Mouse (Mus musculus): ENCODE data around the gene Gm7356. TPM values are rescaled to one million over a fixed set of nuclear protein-coding genes. Genes with fewer than 3 reads are reported as not detected.
"Not testable (repeated sequence)": the region's sequence is repeated elsewhere in the genome, so short reads cannot be mapped to it uniquely, and the experiment has no call there.

Gene Gm7356
- polyA plus RNA-seq (2015; fragmentation: Nextera tagmentation; extraction: Ambion mirVana) = not detected in 2 replicates

DNA sequence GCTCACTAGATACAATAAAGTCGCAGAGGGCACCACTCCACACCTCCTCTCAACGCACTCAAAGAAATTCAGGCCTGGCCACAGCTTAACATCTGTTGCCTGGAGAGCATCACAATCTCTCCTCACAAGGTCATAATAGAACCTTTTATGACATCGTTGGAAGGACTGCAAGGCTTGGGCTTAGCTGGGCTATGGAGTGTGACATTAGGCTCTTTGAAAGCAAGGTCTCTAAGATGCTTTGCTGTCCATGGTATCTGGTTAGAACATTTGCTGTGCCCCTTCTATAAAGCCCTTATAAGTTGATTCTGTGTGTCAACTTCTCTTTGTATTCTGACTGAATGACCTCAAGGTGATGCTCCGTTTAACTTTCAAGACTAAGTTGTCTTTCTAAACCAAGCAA lies at the start of gene Gm7356:
Gene Gm7356, minus strand, starts transcription at position 101 of the 400 bp plus-strand sequence.
- not testable (repeated sequence) for H3K9me3 ChIP-seq (replicated peaks); H3K4me2 ChIP-seq; H3K4me3 ChIP-seq (replicated peaks); H3K9ac ChIP-seq; H3K27me3 ChIP-seq; H3K4me1 ChIP-seq; H3K36me3 ChIP-seq; H3K27ac ChIP-seq; ATAC-seq (replicated peaks; ENCODE audit: low FRiP score)
- 74% methylated on average over 4 of the region's 4 CpGs for WGBS

DNA sequence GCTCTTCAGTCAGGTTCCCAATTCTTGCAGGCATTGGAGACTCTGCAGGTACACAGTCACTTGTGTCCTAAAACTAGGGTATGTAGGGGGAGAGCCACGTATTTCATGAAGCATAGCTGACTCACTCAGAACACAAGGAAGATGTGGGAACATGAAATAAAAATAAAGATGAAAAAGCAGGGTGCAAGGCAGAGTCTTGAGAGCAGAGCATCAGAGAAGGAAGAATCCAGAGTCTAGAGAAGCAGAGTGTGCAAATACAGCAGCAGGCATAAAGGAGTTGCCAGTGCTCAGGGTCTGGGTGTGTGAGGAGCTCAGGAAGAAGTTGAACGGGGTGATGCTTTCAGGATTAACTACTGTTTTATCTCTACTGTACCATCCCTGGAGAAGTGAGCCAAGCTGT lies 38.4 kb upstream of the Gm7356 start:
- WGBS = 77% methylated on average over 1 of the region's 2 CpGs

DNA sequence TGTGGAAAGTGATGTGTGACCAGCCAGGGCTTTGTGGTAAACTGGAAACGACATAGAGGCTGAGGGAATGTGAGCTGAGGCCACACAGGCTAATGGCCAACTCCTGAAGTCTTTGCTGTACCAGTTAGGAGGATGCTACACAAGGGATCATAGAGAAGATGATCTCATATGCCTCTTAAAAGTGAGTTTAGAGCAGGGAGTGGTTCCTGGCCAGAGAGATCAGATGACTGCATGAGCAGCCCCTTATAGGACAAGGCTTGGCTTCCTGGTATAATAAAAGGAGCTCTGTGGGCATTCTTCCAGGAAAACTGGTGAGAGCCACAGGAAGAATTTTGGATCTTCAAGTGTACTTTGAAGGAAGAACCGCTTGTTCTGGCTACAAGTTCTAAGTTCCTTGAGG lies 33.5 kb upstream of the Gm7356 start:
- not testable (repeated sequence) for H3K36me3 ChIP-seq; H3K9ac ChIP-seq; H3K4me3 ChIP-seq (replicated peaks); H3K4me2 ChIP-seq; ATAC-seq (replicated peaks; ENCODE audit: low FRiP score); H3K9me3 ChIP-seq (replicated peaks); H3K27ac ChIP-seq; H3K27me3 ChIP-seq; H3K4me1 ChIP-seq
- WGBS = 43% methylated on average over 1 of the region's 2 CpGs

More for the DNA sequence above, 38.4 kb upstream of the Gm7356 start:
- not testable (repeated sequence) for H3K9ac ChIP-seq; H3K36me3 ChIP-seq; H3K27ac ChIP-seq; H3K4me2 ChIP-seq; H3K9me3 ChIP-seq (replicated peaks); H3K4me3 ChIP-seq (replicated peaks); H3K27me3 ChIP-seq; H3K4me1 ChIP-seq; ATAC-seq (replicated peaks; ENCODE audit: low FRiP score)

DNA sequence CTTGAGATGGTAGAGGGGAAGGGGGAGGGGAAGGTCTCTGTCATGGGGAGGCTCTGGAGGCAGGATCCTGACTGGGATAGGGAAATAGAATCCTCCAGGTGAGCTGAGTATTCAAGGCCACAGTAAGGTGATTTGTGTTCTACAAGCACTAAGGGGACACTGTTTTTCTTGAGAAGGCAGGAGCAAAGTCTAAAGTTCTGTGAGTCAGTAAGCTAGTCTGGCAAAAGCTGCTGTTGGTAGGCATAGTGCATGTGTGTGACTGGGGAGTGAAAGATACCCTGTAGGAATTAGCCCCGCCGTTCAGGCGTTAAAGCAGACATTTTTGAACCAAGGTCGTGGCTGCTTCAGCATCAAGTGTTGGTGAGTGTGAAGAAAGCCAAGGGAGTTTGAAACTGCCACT lies 32.6 kb upstream of the Gm7356 start:
- not testable (repeated sequence) for H3K4me2 ChIP-seq; H3K9ac ChIP-seq; ATAC-seq (replicated peaks; ENCODE audit: low FRiP score); H3K4me3 ChIP-seq (replicated peaks); H3K36me3 ChIP-seq; H3K27ac ChIP-seq; H3K27me3 ChIP-seq; H3K9me3 ChIP-seq (replicated peaks); H3K4me1 ChIP-seq
- WGBS = 80% methylated on average over 4 of the region's 4 CpGs

DNA sequence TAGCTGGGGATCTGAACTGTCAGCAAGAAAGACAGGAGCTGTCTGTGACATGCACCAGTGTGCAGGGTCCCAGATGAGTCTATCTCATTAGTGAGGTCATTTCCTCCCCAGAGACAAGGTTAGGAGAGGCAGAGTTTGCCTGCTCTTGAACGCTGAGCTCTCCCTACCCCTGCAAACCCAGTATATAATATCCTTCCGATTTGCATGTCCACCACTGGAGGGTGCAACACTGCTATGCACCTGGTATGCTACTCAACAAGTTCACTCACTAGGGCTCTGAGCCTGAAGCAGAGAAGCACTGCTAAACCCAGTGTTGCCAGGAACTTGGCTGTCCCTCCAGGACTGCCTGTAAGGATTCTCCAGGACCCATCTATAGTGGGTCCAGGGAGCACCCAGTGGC lies 10.1 kb downstream of the Gm7356 start:
- H3K36me3 ChIP-seq; H3K9ac ChIP-seq; H3K9me3 ChIP-seq (replicated peaks); H3K4me2 ChIP-seq; H3K4me1 ChIP-seq; H3K4me3 ChIP-seq (replicated peaks); H3K27ac ChIP-seq; H3K27me3 ChIP-seq; ATAC-seq (replicated peaks; ENCODE audit: low FRiP score): not testable (repeated sequence)
- WGBS = 54% methylated on average over 2 of the region's 2 CpGs

DNA sequence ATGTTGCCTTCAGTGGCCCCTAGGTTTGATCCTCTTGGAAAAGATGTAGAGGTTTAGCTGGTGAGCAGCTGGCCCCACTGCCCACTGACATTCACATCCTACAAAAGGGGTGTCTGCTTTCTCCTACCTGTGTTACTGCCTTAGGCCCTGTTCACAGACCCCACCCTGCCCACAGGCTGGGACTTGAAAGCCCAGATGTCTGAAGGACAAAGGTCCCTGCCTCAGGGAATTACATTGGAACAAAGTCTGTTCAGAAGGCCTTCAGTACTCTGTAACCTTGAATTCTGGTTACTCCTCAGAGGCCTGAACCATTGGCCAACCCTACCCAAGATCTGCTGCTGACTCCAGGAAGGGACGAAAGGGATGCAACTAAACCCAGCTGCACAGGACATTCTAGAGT lies 15.8 kb downstream of the Gm7356 start:
- WGBS = 82% methylated on average over 1 of the region's 1 CpGs
- H3K4me3 ChIP-seq (replicated peaks) = no peak overlapping the region
- H3K27ac ChIP-seq = no peak overlapping the region
- H3K9me3 ChIP-seq (replicated peaks) = no peaks in the 10 kb centered on the region
- no peak overlapping the region for H3K4me2 ChIP-seq
- ATAC-seq (replicated peaks; ENCODE audit: low FRiP score) = no peak
- no peaks in the 10 kb centered on the region for H3K4me1 ChIP-seq
- H3K9ac ChIP-seq = no peak overlapping the region
- no peaks in the 10 kb centered on the region for H3K27me3 ChIP-seq
- H3K36me3 ChIP-seq = no peaks in the 10 kb centered on the region

DNA sequence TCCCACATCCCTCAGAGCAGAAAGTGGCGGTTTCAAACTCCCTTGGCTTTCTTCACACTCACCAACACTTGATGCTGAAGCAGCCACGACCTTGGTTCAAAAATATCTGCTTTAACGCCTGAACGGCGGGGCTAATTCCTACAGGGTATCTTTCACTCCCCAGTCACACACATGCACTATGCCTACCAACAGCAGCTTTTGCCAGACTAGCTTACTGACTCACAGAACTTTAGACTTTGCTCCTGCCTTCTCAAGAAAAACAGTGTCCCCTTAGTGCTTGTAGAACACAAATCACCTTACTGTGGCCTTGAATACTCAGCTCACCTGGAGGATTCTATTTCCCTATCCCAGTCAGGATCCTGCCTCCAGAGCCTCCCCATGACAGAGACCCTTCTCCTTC lies 32.7 kb downstream of the Gm7356 start:
- not testable (repeated sequence) for H3K4me1 ChIP-seq; H3K36me3 ChIP-seq; H3K27me3 ChIP-seq; H3K9me3 ChIP-seq (replicated peaks); H3K4me2 ChIP-seq; H3K4me3 ChIP-seq (replicated peaks); ATAC-seq (replicated peaks; ENCODE audit: low FRiP score); H3K9ac ChIP-seq; H3K27ac ChIP-seq
- WGBS = 85% methylated on average over 5 of the region's 5 CpGs

DNA sequence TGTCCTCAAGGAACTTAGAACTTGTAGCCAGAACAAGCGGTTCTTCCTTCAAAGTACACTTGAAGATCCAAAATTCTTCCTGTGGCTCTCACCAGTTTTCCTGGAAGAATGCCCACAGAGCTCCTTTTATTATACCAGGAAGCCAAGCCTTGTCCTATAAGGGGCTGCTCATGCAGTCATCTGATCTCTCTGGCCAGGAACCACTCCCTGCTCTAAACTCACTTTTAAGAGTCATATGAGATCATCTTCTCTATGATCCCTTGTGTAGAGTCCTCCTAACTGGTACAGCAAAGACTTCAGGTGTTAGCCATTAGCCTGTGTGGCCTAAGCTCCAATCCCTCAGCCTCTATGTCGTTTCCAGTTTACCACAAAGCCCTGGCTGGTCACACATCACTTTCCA lies 33.6 kb downstream of the Gm7356 start:
- 60% methylated on average over 1 of the region's 2 CpGs for WGBS
- not testable (repeated sequence) for H3K9ac ChIP-seq; H3K27me3 ChIP-seq; H3K9me3 ChIP-seq (replicated peaks); H3K4me3 ChIP-seq (replicated peaks); H3K36me3 ChIP-seq; ATAC-seq (replicated peaks; ENCODE audit: low FRiP score); H3K4me1 ChIP-seq; H3K27ac ChIP-seq; H3K4me2 ChIP-seq

DNA sequence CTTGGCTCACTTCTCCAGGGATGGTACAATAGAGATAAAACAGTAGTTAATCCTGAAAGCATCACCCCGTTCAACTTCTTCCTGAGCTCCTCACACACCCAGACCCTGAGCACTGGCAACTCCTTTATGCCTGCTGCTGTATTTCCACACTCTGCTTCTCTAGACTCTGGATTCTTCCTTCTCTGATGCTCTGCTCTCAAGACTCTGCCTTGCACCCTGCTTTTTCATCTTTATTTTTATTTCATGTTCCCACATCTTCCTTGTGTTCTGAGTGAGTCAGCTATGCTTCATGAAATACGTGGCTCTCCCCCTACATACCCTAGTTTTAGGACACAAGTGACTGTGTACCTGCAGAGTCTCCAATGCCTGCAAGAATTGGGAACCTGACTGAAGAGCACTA lies 38.5 kb downstream of the Gm7356 start:
- H3K9ac ChIP-seq; H3K4me1 ChIP-seq; H3K27ac ChIP-seq; ATAC-seq (replicated peaks; ENCODE audit: low FRiP score); H3K4me2 ChIP-seq; H3K4me3 ChIP-seq (replicated peaks); H3K36me3 ChIP-seq; H3K9me3 ChIP-seq (replicated peaks); H3K27me3 ChIP-seq: not testable (repeated sequence)
- 42% methylated on average over 1 of the region's 2 CpGs for WGBS

DNA sequence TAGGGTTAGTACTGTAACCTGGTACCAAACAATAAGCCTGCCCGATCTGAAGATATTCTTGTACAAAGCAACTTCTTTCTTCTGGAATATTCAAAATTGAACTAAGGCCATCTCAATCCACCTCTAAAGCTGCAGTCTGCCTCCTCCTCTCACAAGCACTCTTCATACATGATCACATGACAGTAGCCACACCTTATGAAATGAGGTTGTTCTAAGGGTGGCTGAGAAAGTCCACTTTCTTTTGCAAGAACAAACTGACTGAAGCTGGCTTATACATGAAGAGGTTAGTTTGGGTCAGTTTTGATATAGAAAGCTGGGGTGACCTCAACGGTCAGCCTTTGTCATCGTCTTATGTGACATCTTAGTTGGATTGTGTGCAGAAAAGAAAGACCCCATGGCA lies 41.3 kb downstream of the Gm7356 start:
- WGBS = 92% methylated on average over 3 of the region's 3 CpGs

DNA sequence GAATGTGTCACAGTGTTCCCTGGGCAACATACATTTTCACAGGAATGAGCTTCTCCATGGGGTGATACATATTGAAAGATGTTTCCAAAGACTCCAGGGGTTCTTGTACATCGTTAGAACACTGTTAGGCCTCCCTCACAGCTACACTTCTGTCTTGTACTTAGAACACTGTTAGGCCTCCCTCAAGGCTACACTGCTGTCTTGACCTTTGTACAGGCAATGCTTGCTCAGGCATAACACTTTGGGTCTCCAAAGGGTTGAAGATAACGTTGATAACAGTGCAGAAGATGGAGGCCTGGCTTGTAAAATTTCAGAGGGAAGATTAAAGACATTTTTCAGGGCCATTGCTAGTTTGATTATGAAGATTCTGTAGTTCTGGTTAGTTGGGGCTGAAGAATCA lies 45.4 kb downstream of the Gm7356 start:
- not testable (repeated sequence) for H3K36me3 ChIP-seq; H3K9me3 ChIP-seq (replicated peaks); H3K9ac ChIP-seq; H3K4me2 ChIP-seq; H3K4me1 ChIP-seq; H3K4me3 ChIP-seq (replicated peaks); ATAC-seq (replicated peaks; ENCODE audit: low FRiP score); H3K27me3 ChIP-seq; H3K27ac ChIP-seq
- 43% methylated on average over 1 of the region's 2 CpGs for WGBS

More for the DNA sequence above, 41.3 kb downstream of the Gm7356 start:
- not testable (repeated sequence) for H3K27ac ChIP-seq; H3K4me3 ChIP-seq (replicated peaks); H3K27me3 ChIP-seq; H3K9ac ChIP-seq; ATAC-seq (replicated peaks; ENCODE audit: low FRiP score); H3K4me2 ChIP-seq; H3K9me3 ChIP-seq (replicated peaks); H3K36me3 ChIP-seq; H3K4me1 ChIP-seq

DNA sequence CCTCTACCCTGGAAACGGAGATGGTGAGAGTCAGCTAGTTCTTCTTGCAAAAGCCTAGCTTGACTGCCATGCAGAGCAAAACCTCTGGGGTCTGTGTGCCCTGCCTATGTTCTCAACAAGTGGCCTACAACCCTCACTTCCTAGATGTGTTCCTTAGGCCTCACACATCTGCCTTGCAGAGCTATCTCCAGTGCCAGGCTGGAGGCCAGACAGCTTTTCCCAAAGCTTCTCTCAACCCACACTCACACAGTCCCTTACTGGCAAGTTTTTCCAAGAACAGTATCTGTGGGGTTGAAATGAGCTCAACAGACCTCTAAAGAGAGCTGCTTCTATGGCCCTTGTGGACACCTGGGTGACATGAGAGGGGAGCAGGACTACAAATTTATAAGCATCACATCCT lies 51.9 kb downstream of the Gm7356 start:
- not testable (repeated sequence) for H3K9me3 ChIP-seq (replicated peaks); H3K27ac ChIP-seq; H3K27me3 ChIP-seq; H3K4me1 ChIP-seq; ATAC-seq (replicated peaks; ENCODE audit: low FRiP score); H3K4me2 ChIP-seq; H3K4me3 ChIP-seq (replicated peaks); H3K36me3 ChIP-seq; H3K9ac ChIP-seq
- 84% methylated on average over 1 of the region's 1 CpGs for WGBS
